Mouse (Mus musculus) Patski (cell line): ENCODE measurements at regions not wholly inside any gene's neighbourhood (a gene's known extent, or its start where the extent isn't known, plus 50 kb on each side); places are given as distances from the start of the nearest gene placed in this dataset.
"Not testable (repeated sequence)": the region's sequence is repeated elsewhere in the genome, so short reads cannot be mapped to it uniquely, and the experiment has no call there.

Experiments
- ATAC-seq: fragments of 100-300 bp; one replicate; pipeline ENCODE4 v1.8.0; 2021
- CTCF ChIA-PET: fragments of 350-600 bp; sonication (Branson Sonifier 250); formaldehyde crosslinking; loops from one replicate; lab custom pipeline; 2022; ENCODE audit warnings: inconsistent platforms; lab: Charles Lee
- POLR2A ChIA-PET: fragments of 350-600 bp; sonication (Branson Sonifier 250); formaldehyde crosslinking; loops from one replicate; lab custom pipeline; 2022; ENCODE audit warnings: antibody characterized with exemption, inconsistent platforms; lab: Charles Lee
- DNase-seq: peaks from one replicate; pipeline ENCODE4 v3.0.0-alpha.2; 2011; ENCODE audit warnings: low read depth, low spot score
- H3K27me3 ChIP-seq: fragments of 371-371 bp; one replicate; pipeline ENCODE4 v1.5.1; 2021
- CTCF ChIP-seq: fragments of 100-300 bp; IDR thresholded peaks from one replicate; pipeline ENCODE4 v1.5.1; 2021
- in situ Hi-C: fragments of 300-500 bp; cut with MboI; formaldehyde crosslinking; loops from 3 replicates; pipeline ENCODE4 v1.11.1; 2018; ENCODE audit warnings: low pct_unique_long_range_greater_than_20kb, mixed read lengths

DNA sequence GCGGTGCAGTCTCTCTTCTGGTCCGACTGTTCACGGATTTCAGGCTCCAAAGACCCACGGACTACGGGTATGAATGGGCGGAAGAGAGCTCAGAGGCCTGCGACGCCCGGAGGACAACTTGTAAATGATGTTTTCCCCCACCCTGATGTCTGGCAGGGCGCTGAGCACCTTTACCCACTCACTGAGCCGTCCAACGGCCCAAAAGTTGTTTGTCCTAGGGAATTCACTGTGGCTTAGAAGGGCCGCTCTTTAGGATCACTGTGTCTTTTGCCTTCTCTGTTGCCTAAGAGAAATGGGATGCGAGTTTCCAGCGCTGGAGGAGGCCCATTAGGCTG, 98.1 kb upstream of the Tspan5 start:
- POLR2A ChIA-PET = interaction anchor here (1.3 kb wide), 1 partner anchor 98 kb away, joined by 3 read pairs; the partner anchor contains the start of gene Tspan5

GRCm38 (mm10) chr3:138644286-138644951, 97.6 kb upstream of the Tspan5 start:
- in situ Hi-C loops = loop anchor here (5.0 kb wide), 4 partner anchors 98 to 548 kb away; partner anchors contain the start of gene Tspan5
- ATAC-seq (no peak), DNase-seq (no peak)
- TF ChIP-seq CTCF = no peak
- no peaks in the 10 kb centered on the region for H3K27me3 ChIP-seq
- CTCF ChIA-PET = interaction anchor here (1.1 to 1.4 kb wide), 5 partner anchors 10 to 550 kb away, joined by 3 to 10 read pairs (median 4); no protein-coding TSS in a partner anchor
- POLR2A ChIA-PET = interaction anchor here (1.3 kb wide), 1 partner anchor 98 kb away, joined by 3 read pairs; the partner anchor contains the start of gene Tspan5

More for the DNA sequence above, 98.1 kb upstream of the Tspan5 start:
- DNase-seq = no peak
- no peak for TF ChIP-seq CTCF
- CTCF ChIA-PET = interaction anchor here (0.6 to 2.4 kb wide), 8 partner anchors 11 to 550 kb away, joined by 3 to 10 read pairs (median 4); no protein-coding TSS in a partner anchor
- in situ Hi-C loops = loop anchor here (5.0 kb wide), 4 partner anchors 98 to 548 kb away; partner anchors contain the start of gene Tspan5
- H3K27me3 ChIP-seq = no peaks in the 10 kb centered on the region
- ATAC-seq = no peak

- ATAC-seq = peak; percentile 87
- peak; percentile 44 for TF ChIP-seq CTCF
- ChIA-PET CTCF (interaction anchor here (0.6 to 1.6 kb wide), 4 partner anchors 9 to 271 kb away, joined by 3 to 6 read pairs (median 4); no protein-coding TSS in a partner anchor), POLR2A (interaction anchor here (0.6 kb wide), 1 partner anchor 64 kb away, joined by 3 read pairs; no protein-coding TSS in a partner anchor)
- peak; percentile 96 for DNase-seq
- in situ Hi-C loops = no loop called here
- H3K27me3 ChIP-seq = no peaks in the 10 kb centered on the region
These were observed 96.7 kb upstream of the Tspan5 start for GRCm38 (mm10) chr3:138645320-138645719.

- no peak for ATAC-seq
- POLR2A ChIA-PET = no interaction called here
- DNase-seq = no peak
- CTCF ChIA-PET = no interaction called here
- no peak for TF ChIP-seq CTCF
- in situ Hi-C loops = no loop called here
- no peaks in the 10 kb centered on the region for H3K27me3 ChIP-seq
These were observed 92.3 kb upstream of the Tspan5 start for GRCm38 (mm10) chr3:138649699-138650098.

GRCm38 (mm10) chr3:138650671-138651070, 91.3 kb upstream of the Tspan5 start:
- CTCF ChIA-PET = interaction anchor here (0.9 kb wide), 1 partner anchor 87 kb away, joined by 3 read pairs; no protein-coding TSS in a partner anchor
- in situ Hi-C loops, DNase-seq, H3K27me3 ChIP-seq, POLR2A ChIA-PET, ATAC-seq: not testable (repeated sequence)

GRCm38 (mm10) chr3:138651361-138652205, 90.4 kb upstream of the Tspan5 start:
- ATAC-seq (no peak), DNase-seq (no peak)
- in situ Hi-C loops = no loop called here
- H3K27me3 ChIP-seq = no peaks in the 10 kb centered on the region
- TF ChIP-seq CTCF = no peak
- POLR2A ChIA-PET = no interaction called here
- CTCF ChIA-PET = interaction anchor here (0.9 to 1.3 kb wide), 2 partner anchors 71 to 86 kb away, joined by 3 read pairs; no protein-coding TSS in a partner anchor

DNA sequence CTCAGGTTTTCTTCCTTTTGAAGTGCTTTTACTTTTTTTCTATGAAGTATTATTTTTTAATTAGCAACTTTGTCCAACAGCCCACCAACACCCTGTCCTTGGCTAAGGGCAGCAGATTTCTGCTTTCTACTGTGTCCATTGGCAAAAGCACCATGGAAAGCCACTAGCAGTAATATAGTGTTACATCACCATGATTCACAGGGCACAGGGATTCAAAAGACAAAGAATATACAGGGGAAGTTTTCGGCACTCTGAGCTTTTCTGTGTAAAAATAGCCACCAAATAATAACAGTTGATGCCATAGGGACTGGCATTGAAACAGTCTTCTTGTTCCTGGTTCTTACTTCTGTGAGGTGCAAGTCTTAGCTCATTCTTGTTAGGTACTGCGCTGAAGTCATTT, 89.8 kb upstream of the Tspan5 start:
- H3K27me3 ChIP-seq = no peaks in the 10 kb centered on the region
- TF ChIP-seq CTCF = no peak
- ChIA-PET CTCF (interaction anchor here (1.3 kb wide), 1 partner anchor 70 kb away, joined by 3 read pairs; no protein-coding TSS in a partner anchor), POLR2A (no interaction called here)
- DNase-seq (no peak), ATAC-seq (no peak)
- in situ Hi-C loops = no loop called here

GRCm38 (mm10) chr3:138652685-138653084, 89.3 kb upstream of the Tspan5 start:
- no peak for TF ChIP-seq CTCF
- in situ Hi-C loops = no loop called here
- CTCF ChIA-PET = interaction anchor here (0.7 to 1.6 kb wide), 3 partner anchors 26 to 253 kb away, joined by 3 read pairs; no protein-coding TSS in a partner anchor
- POLR2A ChIA-PET = no interaction called here
- DNase-seq (no peak), ATAC-seq (no peak)
- no peaks in the 10 kb centered on the region for H3K27me3 ChIP-seq

- ATAC-seq (no peak), DNase-seq (no peak)
- no peaks in the 10 kb centered on the region for H3K27me3 ChIP-seq
- ChIA-PET POLR2A (interaction anchor here (0.5 kb wide), 1 partner anchor 127 kb away, joined by 7 read pairs; no protein-coding TSS in a partner anchor), CTCF (interaction anchor here (0.7 to 2.8 kb wide), 6 partner anchors 8 to 260 kb away, joined by 3 to 10 read pairs (median 4); no protein-coding TSS in a partner anchor)
- TF ChIP-seq CTCF = no peak
- in situ Hi-C loops = no loop called here
These were observed 88.3 kb upstream of the Tspan5 start for GRCm38 (mm10) chr3:138653549-138654246.
